Mouse (Mus musculus): ENCODE measurements at regions not wholly inside any gene's neighbourhood (a gene's known extent, or its start where the extent isn't known, plus 50 kb on each side); places are given as distances from the start of the nearest gene placed in this dataset.

- DNase-seq (ENCODE audit: low spot score in 2 of 2), result no peak
Observed at GRCm38 (mm10) chr2:50921002-50921401, 227.9 kb downstream of the Rnd3 start.

- no peak for DNase-seq (ENCODE audit: low spot score in 2 of 2)
Observed at GRCm38 (mm10) chr2:50916323-50917221, 232.3 kb downstream of the Rnd3 start.

- peak in 1 of 2 experiments; percentile 23 for DNase-seq (ENCODE audit: low spot score in 2 of 2)
Observed at GRCm38 (mm10) chr2:50915149-50915548, 233.8 kb downstream of the Rnd3 start.

- no peak for DNase-seq (ENCODE audit: low spot score in 2 of 2)
Observed at GRCm38 (mm10) chr2:50914176-50914575, 234.7 kb downstream of the Rnd3 start.

- DNase-seq (ENCODE audit: low spot score in 2 of 2), result no peak
Observed at GRCm38 (mm10) chr2:50908762-50909161, 240.1 kb downstream of the Rnd3 start.

- no peak for DNase-seq (ENCODE audit: low spot score in 2 of 2)
Observed at GRCm38 (mm10) chr2:50902701-50903100, 246.2 kb downstream of the Rnd3 start.

GRCm38 (mm10) chr2:50902220-50902619 is 246.7 kb downstream of the Rnd3 start:
- no peak for DNase-seq (ENCODE audit: low spot score in 2 of 2)

- DNase-seq (ENCODE audit: low spot score in 2 of 2), result no peak
Observed at GRCm38 (mm10) chr2:50888992-50889391, 259.9 kb downstream of the Rnd3 start.

GRCm38 (mm10) chr2:50887954-50888353 is 261.0 kb downstream of the Rnd3 start:
- DNase-seq (ENCODE audit: low spot score in 2 of 2), result no peak

- peak in 1 of 2 experiments; percentile 4 for DNase-seq (ENCODE audit: low spot score in 2 of 2)
Observed at GRCm38 (mm10) chr2:50885924-50886315, 263.0 kb downstream of the Rnd3 start.

GRCm38 (mm10) chr2:50885280-50885923 is 263.5 kb downstream of the Rnd3 start:
- no peak for DNase-seq (ENCODE audit: low spot score in 2 of 2)

- no peak for DNase-seq (ENCODE audit: low spot score in 2 of 2)
Observed at GRCm38 (mm10) chr2:50881514-50882038, 267.3 kb downstream of the Rnd3 start.

GRCm38 (mm10) chr2:50880806-50881205 is 268.1 kb downstream of the Rnd3 start:
- no peak for DNase-seq (ENCODE audit: low spot score in 2 of 2)

GRCm38 (mm10) chr2:50877716-50878115 is 271.2 kb downstream of the Rnd3 start:
- DNase-seq (ENCODE audit: low spot score in 2 of 2), result peak; percentile 40 to 69

GRCm38 (mm10) chr2:50875072-50875471 is 273.8 kb downstream of the Rnd3 start:
- DNase-seq (ENCODE audit: low spot score in 2 of 2), result no peak

- no peak for DNase-seq (ENCODE audit: low spot score in 2 of 2)
Observed at GRCm38 (mm10) chr2:50853538-50854244, 295.2 kb downstream of the Rnd3 start.

GRCm38 (mm10) chr2:50852413-50852919 is 296.4 kb downstream of the Rnd3 start:
- DNase-seq (ENCODE audit: low spot score in 2 of 2), result no peak

GRCm38 (mm10) chr2:50850071-50850470 is 298.8 kb downstream of the Rnd3 start:
- no peak for DNase-seq (ENCODE audit: low spot score in 2 of 2)

GRCm38 (mm10) chr2:50841881-50842280 is 307.0 kb downstream of the Rnd3 start:
- DNase-seq (ENCODE audit: low spot score in 2 of 2), result no peak

GRCm38 (mm10) chr2:50835511-50836320 is 313.2 kb downstream of the Rnd3 start:
- DNase-seq (ENCODE audit: low spot score in 2 of 2), result no peak

GRCm38 (mm10) chr2:50833791-50834190 is 315.1 kb downstream of the Rnd3 start:
- DNase-seq (ENCODE audit: low spot score in 2 of 2), result no peak
